Mouse (Mus musculus): Measurements from ENCODE around the gene Fgfr2. TPM values are rescaled to one million over a fixed set of nuclear protein-coding genes. Genes with fewer than 3 reads are reported as not detected.

Fgfr2 gene
- total RNA-seq, 4 experiments from 2014 or later, result 1.1 to 1.9 (median 1.4) TPM

DNA sequence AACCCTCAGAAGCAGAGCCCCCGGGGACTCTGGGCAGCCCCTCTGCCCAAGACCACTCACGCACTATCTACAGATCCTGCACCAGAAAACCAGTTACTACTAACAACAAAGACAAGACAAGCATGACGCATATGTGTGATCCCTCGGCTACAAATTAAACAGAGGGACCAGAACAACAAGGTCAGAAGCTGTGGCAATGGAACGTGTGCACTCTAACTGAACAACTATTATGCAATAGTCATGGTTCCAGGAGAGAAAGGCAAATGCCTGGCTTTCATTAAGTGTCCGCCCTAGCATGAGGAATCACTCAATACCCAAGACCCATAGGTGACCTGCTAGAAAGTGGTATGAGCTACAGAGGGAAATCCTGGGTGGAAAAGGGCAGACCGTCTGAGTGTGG lies 346.0 kb downstream of the Fgfr2 start:
- DNase-seq (ENCODE audit: low spot score), result no peak

DNA sequence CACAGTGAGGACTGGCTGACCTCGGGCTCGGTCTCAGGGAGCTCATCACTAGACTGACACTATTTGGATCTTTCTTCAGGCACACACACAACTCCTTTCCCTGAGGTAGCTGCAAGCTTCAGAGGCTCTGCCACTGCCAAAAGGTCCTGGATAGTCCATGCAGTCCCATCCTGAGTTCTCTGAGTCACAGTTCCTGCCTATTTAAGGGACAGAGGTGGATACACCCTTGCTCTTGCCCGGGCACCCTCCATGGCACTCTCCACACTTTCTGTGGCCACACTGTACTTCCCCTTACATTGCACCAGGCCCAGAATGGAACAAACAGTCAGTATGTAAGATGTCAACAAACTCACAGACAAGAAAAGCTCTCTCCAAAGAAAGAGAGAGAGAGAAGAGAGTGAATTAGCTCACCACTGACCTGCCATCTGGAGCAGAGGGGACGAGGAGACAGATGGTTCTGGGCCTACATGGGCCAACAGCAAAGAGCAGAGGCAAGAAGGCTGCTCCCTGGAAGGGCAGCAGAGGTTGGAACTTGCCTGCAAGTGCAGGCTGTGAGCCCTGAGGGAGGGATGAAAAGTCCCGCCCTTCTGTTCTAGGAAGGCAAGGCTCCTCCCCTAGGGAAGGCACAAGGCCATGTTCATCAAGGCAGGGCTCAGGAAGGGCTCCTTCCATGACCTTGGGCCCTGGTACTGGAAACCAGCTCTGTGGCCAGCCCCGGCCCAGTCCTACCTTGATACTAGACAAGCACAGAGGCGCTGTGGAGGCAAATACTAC lies 346.6 kb downstream of the Fgfr2 start:
- no peak for DNase-seq (ENCODE audit: low spot score)

DNA sequence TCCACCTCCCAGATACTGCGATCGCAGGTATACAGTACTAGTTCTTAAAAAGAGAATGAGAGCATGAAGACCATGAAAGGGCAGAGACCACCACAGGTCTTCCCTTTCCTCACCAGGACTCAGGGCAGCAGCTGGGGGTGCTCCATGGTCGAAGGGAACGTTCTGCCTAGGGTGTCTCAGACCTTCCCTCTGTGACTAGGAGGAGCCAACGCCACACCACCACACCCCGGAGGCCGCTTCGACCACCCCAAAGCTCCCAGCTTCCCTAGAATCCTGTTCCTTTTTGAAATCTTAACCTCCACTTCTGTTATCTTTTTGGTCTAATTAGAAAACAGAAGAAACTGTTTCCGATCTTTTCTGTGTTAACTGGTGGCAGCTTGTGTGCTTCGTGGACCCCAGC lies 347.2 kb downstream of the Fgfr2 start:
- no peak for DNase-seq (ENCODE audit: low spot score)

DNA sequence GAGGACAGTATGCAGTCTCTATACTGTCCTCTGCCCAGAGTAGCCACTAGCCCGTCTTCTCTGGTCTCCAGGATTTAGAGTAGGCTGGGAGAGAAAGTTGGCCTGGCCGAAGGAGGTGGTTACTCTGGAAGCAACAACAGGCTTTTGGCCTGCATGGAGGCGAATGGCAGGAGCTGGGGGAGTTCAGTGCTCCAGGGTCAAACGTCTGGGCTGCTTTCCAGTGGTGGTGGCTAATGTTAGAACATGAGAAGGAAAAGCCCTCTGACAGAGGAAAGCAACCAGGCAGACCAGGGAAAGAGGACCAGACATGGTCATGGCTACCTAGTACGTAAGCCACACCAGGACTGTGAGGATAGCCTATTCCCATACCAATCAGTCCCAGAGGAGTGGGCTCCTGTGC lies 347.8 kb downstream of the Fgfr2 start:
- peak; percentile 82 for DNase-seq (ENCODE audit: low spot score)

DNA sequence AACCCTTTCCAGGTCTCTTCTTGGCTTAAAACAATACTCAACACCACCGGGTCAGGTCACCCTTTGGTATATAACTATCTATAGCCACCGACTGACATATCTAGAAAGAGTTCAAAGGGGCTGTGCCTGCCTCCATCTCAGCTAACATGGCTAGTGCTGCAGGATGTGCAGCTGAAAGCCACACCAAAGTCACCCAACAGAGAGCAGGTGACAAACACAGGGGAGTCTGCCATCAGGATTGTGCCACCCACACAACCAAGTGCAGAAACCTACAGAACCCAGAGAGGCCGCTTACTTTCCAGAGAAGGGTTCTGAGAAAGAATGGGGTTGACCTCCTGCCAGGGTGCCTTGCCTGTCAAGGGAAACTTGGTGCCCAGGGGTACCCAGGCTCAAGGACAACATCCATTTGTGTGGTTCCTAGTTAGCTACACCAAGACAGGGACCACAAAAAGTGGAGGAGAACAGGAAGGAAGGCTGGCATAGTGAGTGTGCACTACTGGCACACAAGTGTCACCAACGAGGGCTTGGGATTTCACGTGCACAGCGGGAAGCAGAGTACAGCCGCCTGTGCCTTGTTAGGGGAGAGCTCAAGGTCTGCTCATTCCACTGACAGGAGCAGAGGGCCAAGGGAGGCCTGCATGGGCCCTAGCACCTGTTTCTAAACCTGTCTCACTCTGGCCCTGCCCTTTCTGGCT lies 350.0 kb downstream of the Fgfr2 start:
- DNase-seq (ENCODE audit: low spot score), result no peak

DNA sequence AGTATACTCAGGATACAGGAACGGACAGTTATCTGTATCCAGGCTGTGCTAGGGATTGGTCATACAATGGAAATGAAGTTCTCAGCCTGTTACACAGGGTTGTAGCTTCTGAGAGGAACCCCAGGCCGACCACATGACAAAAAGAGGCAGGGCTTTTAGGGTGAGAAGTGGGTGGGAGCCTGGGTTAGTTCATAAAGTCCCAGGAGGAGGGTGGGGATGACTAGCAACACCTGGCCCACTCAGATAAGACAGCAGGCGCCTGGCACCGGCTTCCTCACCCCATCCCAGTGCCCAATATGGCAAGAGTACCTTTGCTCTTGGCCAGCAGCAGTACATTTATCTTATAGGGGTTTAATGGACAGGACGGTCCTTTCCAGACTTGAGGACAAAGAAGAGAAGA lies 350.7 kb downstream of the Fgfr2 start:
- no peak for DNase-seq (ENCODE audit: low spot score)

GRCm38 (mm10) chr7:132768498-132769344 lies 354.4 kb downstream of the Fgfr2 start:
- DNase-seq (ENCODE audit: low spot score), result no peak

DNA sequence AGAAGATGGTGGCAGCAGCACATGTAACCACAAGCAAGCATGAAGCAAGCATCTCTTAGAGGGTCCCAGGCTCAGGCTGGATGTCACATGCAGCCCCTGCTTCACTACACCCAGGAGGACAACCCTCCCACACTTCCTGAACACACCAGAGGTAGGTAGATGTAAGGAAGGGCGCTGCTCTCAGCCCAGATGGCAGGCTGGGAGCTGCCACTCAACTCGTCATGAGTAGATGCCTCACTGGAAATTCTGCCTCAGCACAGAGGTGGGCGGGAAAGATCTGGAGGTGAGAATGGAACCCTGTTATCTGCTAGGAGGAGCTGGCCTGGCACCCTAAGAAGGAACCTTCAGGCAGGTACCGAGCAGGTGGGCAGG lies 355.2 kb downstream of the Fgfr2 start:
- no peak for DNase-seq (ENCODE audit: low spot score)

GRCm38 (mm10) chr7:132767233-132767998 lies 355.7 kb downstream of the Fgfr2 start:
- DNase-seq (ENCODE audit: low spot score), result no peak

- no peak for DNase-seq (ENCODE audit: low spot score)
Observed at GRCm38 (mm10) chr7:132766235-132766871, 356.8 kb downstream of the Fgfr2 start.

- no peak for DNase-seq (ENCODE audit: low spot score)
Observed at GRCm38 (mm10) chr7:132765629-132766186, 357.4 kb downstream of the Fgfr2 start.

DNA sequence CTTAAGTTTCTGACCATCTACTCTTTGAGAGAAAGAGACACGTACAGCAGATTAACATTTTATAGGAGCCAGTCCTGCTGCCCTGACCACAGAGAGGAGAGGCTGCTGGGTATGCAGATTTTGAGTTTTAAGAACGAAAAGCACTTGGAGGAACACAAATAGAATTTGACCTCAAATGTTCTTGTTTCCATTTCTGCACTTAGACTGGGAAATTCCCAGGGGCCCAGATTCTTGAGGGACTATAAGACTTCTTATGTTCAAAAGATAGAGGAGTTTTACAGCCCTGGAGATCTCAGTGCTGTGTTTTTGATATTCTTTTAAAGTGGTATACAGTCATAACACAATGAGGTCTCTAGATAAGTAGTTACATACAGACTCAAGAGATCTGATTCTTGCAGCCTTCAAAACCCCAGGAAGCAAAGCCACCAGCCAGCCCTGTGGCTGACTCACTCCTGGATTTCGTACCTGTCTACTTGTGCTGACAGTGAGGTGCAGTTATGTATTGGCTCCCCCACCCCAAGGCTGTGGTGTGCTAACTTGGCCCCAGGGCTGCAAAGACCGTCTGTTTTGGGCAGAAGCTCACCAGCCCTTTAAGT lies 358.2 kb downstream of the Fgfr2 start:
- no peak for DNase-seq (ENCODE audit: low spot score)

GRCm38 (mm10) chr7:132764314-132764713 lies 358.8 kb downstream of the Fgfr2 start:
- no peak for DNase-seq (ENCODE audit: low spot score)

DNA sequence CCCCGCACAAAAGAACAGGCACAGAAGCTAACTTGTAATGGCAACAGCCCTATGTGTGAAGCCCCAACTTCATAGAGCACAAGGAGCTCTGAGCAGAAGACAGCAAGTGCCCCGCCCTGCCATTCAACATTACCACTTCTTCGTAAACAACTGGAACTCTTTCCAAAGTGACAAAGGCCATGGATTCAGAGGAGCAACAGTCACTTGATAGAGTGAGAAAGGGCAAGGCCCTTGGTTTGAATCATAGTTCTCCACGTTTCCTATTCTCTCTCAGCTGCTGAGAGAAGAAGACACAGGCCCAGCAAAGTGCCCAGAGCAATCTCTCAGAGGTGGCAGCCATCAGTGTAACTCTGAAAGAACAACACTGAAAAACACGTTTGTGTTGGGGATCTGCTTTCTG lies 359.2 kb downstream of the Fgfr2 start:
- DNase-seq (ENCODE audit: low spot score), result no peak

GRCm38 (mm10) chr7:132763351-132763750 lies 359.8 kb downstream of the Fgfr2 start:
- DNase-seq (ENCODE audit: low spot score), result no peak

- DNase-seq (ENCODE audit: low spot score), result no peak
Observed at GRCm38 (mm10) chr7:132761409-132761808, 361.7 kb downstream of the Fgfr2 start.

DNA sequence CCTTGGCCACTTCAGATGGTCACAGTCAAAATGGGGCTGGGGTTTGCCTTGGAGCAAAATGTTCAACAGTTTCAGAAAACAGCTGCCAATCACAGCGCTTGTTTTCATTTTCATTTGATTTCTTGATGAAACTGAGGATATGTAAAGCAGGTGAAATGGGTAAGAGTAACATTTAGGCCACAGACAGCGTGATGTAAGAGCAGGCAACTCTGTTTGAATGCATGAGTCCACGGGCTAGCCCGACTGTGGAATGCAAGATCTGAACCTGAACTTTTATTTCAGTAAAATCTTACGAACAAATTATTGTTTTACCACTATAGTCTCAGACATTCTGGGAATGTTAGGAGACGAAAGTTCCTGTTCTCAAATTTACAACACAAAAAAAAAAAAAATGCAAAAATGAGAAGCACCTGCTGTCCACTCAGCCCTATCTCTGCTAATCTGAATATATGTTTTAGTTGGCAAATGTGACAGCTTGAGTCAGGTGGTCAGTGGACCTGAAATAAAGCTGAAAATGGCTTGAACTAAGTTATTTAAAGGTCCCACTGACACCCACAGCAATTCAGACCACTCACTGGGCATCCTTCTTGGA lies 362.5 kb downstream of the Fgfr2 start:
- no peak for DNase-seq (ENCODE audit: low spot score)

GRCm38 (mm10) chr7:132759926-132760325 lies 363.2 kb downstream of the Fgfr2 start:
- DNase-seq (ENCODE audit: low spot score), result no peak

DNA sequence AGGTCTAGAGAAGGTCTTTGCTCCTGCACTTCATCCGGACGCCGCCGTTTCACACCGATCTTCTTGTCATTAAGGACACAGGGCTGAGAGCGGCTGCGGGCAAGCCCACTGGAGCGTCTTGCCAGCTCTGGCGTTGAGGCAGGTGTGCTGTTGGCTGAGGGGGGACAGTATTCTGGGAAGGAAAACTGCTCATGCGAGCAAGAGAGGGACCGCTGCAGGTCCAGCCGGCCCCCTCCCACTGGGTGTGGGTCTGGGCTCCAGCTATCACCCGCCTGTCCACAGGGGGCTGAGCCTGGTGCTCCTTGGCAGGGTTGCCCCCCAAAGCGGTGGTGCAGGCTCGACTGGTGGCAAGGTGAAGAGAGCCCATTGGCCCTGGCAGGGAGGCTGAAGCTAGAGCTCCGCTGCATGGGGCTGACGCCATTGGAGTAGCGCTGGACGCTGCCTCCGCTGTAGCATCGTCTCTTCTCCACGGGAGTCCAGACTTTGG lies 363.7 kb downstream of the Fgfr2 start:
- no peak for DNase-seq (ENCODE audit: low spot score)

DNA sequence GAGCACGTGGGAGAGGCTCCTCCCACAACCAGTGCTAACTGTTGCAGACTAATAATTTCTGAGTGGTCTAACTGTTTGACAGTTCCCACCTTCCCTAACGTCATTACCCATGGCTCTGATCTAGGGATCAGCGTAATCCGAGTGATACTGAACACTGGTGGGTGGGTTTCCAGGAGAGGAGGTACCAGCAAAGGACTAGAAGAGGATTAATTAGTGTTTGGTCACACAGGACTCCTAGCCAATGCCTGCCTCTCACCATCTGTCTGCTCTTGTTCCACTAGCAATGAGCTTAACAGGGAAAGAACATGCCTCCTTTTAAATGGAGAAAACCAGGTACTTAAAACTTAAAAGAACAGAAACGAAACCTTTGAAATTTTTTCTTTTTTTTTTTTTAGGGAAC lies 364.3 kb downstream of the Fgfr2 start:
- DNase-seq (ENCODE audit: low spot score), result no peak
